Mouse (Mus musculus) bone marrow, adult 2 months (tissue): ENCODE results near the gene Pds5a.

ENCODE experiments used
- CTCF ChIP-seq: fragments of 200-500 bp; IDR thresholded peaks from 2 replicates; pipeline ENCODE4 v1.5.1; 2011; ENCODE audit warnings: low read length, control low read depth; ENCODE audit not compliant: control insufficient read depth, insufficient read depth
- POLR2A ChIP-seq: fragments of 200-500 bp; IDR thresholded peaks from 2 replicates; pipeline ENCODE4 v1.6.1; 2011; ENCODE audit warnings: low read depth, mild to moderate bottlenecking, control low read depth, low read length, borderline replicate concordance; ENCODE audit not compliant: control insufficient read depth

- TF ChIP-seq POLR2A (no peak), CTCF (no peak)
These were observed 88.3 kb downstream of the Pds5a start for GRCm38 (mm10) chr5:65609769-65610168.
